Mouse (Mus musculus): ENCODE measurements around the gene Mfap4. TPM values are rescaled to one million over a fixed set of nuclear protein-coding genes. Genes with fewer than 3 reads are reported as not detected.
A peak's percentile ranks its signal among the peaks of the same experiment; 100 is the strongest.

Gene Mfap4
- polyA plus RNA-seq, 1 experiment from 2014 or later = 4.9 TPM

- H3K4me2 ChIP-seq (ENCODE audit: low read depth, low read length) = no peak overlapping the region
- H3K4me1 ChIP-seq (ENCODE audit: insufficient read depth) = peaks cover 10% of the 10 kb centered on the region; the same call in 1 of the 2 replicates
- no peak overlapping the region for H3K27ac ChIP-seq (ENCODE audit: low read depth)
- no peak overlapping the region for H3K9ac ChIP-seq (replicated peaks)
- TF ChIP-seq EP300 (IDR thresholded peaks at IDR 0.05; ENCODE audit: low read depth) (no peak), CTCF (IDR thresholded peaks at IDR 0.05; ENCODE audit: low read depth) (no peak)
- no peak for ATAC-seq
- DNase-seq = no peak
- WGBS (ENCODE audit: insufficient replicate concordance) = 27% methylated on average over 6 of the region's 6 CpGs
- no peaks in the 10 kb centered on the region for H3K9me3 ChIP-seq (ENCODE audit: low read length)
- H3K27me3 ChIP-seq (ENCODE audit: insufficient read depth, low read length) = no peaks in the 10 kb centered on the region
- H3K36me3 ChIP-seq (replicated peaks; ENCODE audit: insufficient read depth, low read length) = no peaks in the 10 kb centered on the region
- H3K4me3 ChIP-seq (ENCODE audit: low read depth, low read length) = no peak overlapping the region
Observed at GRCm38 (mm10) chr11:61498736-61499504, 13.7 kb downstream of the Mfap4 start.

GRCm38 (mm10) chr11:61503933-61504332, 18.7 kb downstream of the Mfap4 start:
- Histone ChIP-seq H3K4me3 (ENCODE audit: low read depth, low read length) (no peak overlapping the region), H3K9me3 (ENCODE audit: low read length) (no peaks in the 10 kb centered on the region), H3K9ac (replicated peaks) (no peak overlapping the region), H3K4me2 (ENCODE audit: low read depth, low read length) (no peak overlapping the region), H3K4me1 (ENCODE audit: insufficient read depth) (0 out of 2 replicates have a peak, but pooled peaks cover under 1% of the 10 kb centered on the region), H3K36me3 (replicated peaks; ENCODE audit: insufficient read depth, low read length) (no peaks in the 10 kb centered on the region), H3K27ac (ENCODE audit: low read depth) (no peak overlapping the region), H3K27me3 (ENCODE audit: insufficient read depth, low read length) (no peaks in the 10 kb centered on the region)
- DNase-seq (no peak), ATAC-seq (no peak)
- TF ChIP-seq EP300 (IDR thresholded peaks at IDR 0.05; ENCODE audit: low read depth) = no peak
- TF ChIP-seq CTCF (IDR thresholded peaks at IDR 0.05; ENCODE audit: low read depth) = no peak
- 76% methylated on average over 8 of the region's 8 CpGs for WGBS (ENCODE audit: insufficient replicate concordance)

- 1% methylated on average over 39 of the region's 39 CpGs for WGBS (ENCODE audit: insufficient replicate concordance)
- H3K27ac ChIP-seq (ENCODE audit: low read depth) = no peak within 1 kb of the TSS
- DNase-seq = peak; percentile 91
Observed at GRCm38 (mm10) chr11:61504713-61505257, 19.6 kb downstream of the Mfap4 start, which contains the start of gene B9d1. Gene B9d1 (plus strand): TSS chr11:61505144.

GRCm38 (mm10) chr11:61514953-61515352, 29.7 kb downstream of the Mfap4 start:
- DNase-seq = peak; percentile 32

More at GRCm38 (mm10) chr11:61504713-61505257, 19.6 kb downstream of the Mfap4 start, which contains the start of gene B9d1:
- Histone ChIP-seq H3K4me2 (ENCODE audit: low read depth, low read length) (peak within 1 kb of the TSS; percentile 70), H3K9ac (replicated peaks) (peak within 1 kb of the TSS; percentile 61), H3K4me3 (ENCODE audit: low read depth, low read length) (peak within 1 kb of the TSS; percentile 57), H3K36me3 (replicated peaks; ENCODE audit: insufficient read depth, low read length) (no peaks in the 10 kb centered on the region), H3K4me1 (ENCODE audit: insufficient read depth) (no peaks in the 10 kb centered on the region), H3K27me3 (ENCODE audit: insufficient read depth, low read length) (no peaks in the 10 kb centered on the region), H3K9me3 (ENCODE audit: low read length) (no peaks in the 10 kb centered on the region)
- peak; percentile 94 for ATAC-seq
- TF ChIP-seq EP300 (IDR thresholded peaks at IDR 0.05; ENCODE audit: low read depth) = no peak
- peak; percentile 99 for TF ChIP-seq CTCF (IDR thresholded peaks at IDR 0.05; ENCODE audit: low read depth)

GRCm38 (mm10) chr11:61517971-61518370, 32.7 kb downstream of the Mfap4 start:
- 42% methylated on average over 1 of the region's 1 CpGs for WGBS (ENCODE audit: insufficient replicate concordance)
- no peak overlapping the region for H3K27ac ChIP-seq (ENCODE audit: low read depth)

More at GRCm38 (mm10) chr11:61514953-61515352, 29.7 kb downstream of the Mfap4 start:
- Histone ChIP-seq H3K4me1 (ENCODE audit: insufficient read depth) (no peaks in the 10 kb centered on the region), H3K36me3 (replicated peaks; ENCODE audit: insufficient read depth, low read length) (no peaks in the 10 kb centered on the region; the same call in 1 of the 2 replicates), H3K27ac (ENCODE audit: low read depth) (no peak overlapping the region), H3K9ac (replicated peaks) (no peak overlapping the region), H3K27me3 (ENCODE audit: insufficient read depth, low read length) (no peaks in the 10 kb centered on the region), H3K4me2 (ENCODE audit: low read depth, low read length) (no peak overlapping the region), H3K4me3 (ENCODE audit: low read depth, low read length) (no peak overlapping the region), H3K9me3 (ENCODE audit: low read length) (no peaks in the 10 kb centered on the region)
- 44% methylated on average over 3 of the region's 3 CpGs for WGBS (ENCODE audit: insufficient replicate concordance)
- no peak for ATAC-seq
- TF ChIP-seq CTCF (IDR thresholded peaks at IDR 0.05; ENCODE audit: low read depth) = peak; percentile 57
- TF ChIP-seq EP300 (IDR thresholded peaks at IDR 0.05; ENCODE audit: low read depth) = no peak

GRCm38 (mm10) chr11:61518871-61519270, 33.6 kb downstream of the Mfap4 start:
- ATAC-seq = no peak
- Histone ChIP-seq H3K4me2 (ENCODE audit: low read depth, low read length) (no peak overlapping the region), H3K4me1 (ENCODE audit: insufficient read depth) (no peaks in the 10 kb centered on the region), H3K9me3 (ENCODE audit: low read length) (no peaks in the 10 kb centered on the region), H3K4me3 (ENCODE audit: low read depth, low read length) (no peak overlapping the region), H3K27me3 (ENCODE audit: insufficient read depth, low read length) (no peaks in the 10 kb centered on the region), H3K36me3 (replicated peaks; ENCODE audit: insufficient read depth, low read length) (no peaks in the 10 kb centered on the region; the same call in 1 of the 2 replicates), H3K9ac (replicated peaks) (no peak overlapping the region), H3K27ac (ENCODE audit: low read depth) (no peak overlapping the region)
- no peak for TF ChIP-seq EP300 (IDR thresholded peaks at IDR 0.05; ENCODE audit: low read depth)
- no peak for TF ChIP-seq CTCF (IDR thresholded peaks at IDR 0.05; ENCODE audit: low read depth)
- 82% methylated on average over 3 of the region's 3 CpGs for WGBS (ENCODE audit: insufficient replicate concordance)
- DNase-seq = no peak

More at GRCm38 (mm10) chr11:61517971-61518370, 32.7 kb downstream of the Mfap4 start:
- no peak for TF ChIP-seq CTCF (IDR thresholded peaks at IDR 0.05; ENCODE audit: low read depth)
- no peak for TF ChIP-seq EP300 (IDR thresholded peaks at IDR 0.05; ENCODE audit: low read depth)
- Histone ChIP-seq H3K4me2 (ENCODE audit: low read depth, low read length) (no peak overlapping the region), H3K27me3 (ENCODE audit: insufficient read depth, low read length) (no peaks in the 10 kb centered on the region), H3K4me1 (ENCODE audit: insufficient read depth) (no peaks in the 10 kb centered on the region), H3K9ac (replicated peaks) (no peak overlapping the region), H3K36me3 (replicated peaks; ENCODE audit: insufficient read depth, low read length) (no peaks in the 10 kb centered on the region; the same call in 1 of the 2 replicates), H3K4me3 (ENCODE audit: low read depth, low read length) (no peak overlapping the region), H3K9me3 (ENCODE audit: low read length) (no peaks in the 10 kb centered on the region)
- DNase-seq = no peak
- ATAC-seq = no peak
